Comparison of ENCODE assay signal across 8 mouse cellular contexts in the genomic region with DNA sequence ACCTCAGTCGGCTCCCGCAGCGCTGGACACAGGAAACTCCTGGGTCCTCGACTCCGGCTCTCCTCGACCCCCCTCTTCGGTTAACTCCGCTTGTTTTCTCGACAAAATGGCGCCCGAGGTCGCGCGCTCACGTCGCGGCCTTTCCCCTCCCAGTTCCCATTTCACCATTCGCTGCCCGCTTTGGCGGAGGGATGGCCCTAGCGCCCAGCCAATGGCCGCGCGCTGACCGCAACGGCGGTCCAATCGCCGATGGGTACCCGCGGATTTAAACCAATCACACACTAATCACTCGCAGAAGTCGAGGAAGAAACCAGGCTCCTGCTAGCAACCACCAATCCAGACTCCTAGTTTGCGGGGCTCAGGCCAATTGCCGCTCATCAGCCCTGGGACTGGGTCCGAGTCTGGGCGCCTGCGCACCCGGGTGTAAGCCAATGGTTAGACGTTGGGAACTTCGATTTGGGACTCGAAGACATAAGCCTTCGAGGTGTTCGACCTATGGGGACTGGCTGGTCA. TPM values are rescaled to one million over a fixed set of nuclear protein-coding genes. Genes with fewer than 3 reads are reported as not detected.
DNase-seq lines count a peak whose midpoint lies in the region; ATAC-seq lines count a peak whose summit lies in the region.

A gene (minus strand): TSS at position 134 of the 513 bp plus-strand sequence.

- DNase-seq in adipocyte (ENCODE audit: low spot score), result peak; percentile 98
- DNase-seq in embryo, embryonic 10 days (ENCODE audit: low spot score), result peak; percentile 96
- DNase-seq in gastrocnemius, postnatal 10 days, result peak; percentile 91
- peak; percentile 97 for DNase-seq in induced T-regulatory cell, adult 2 months (ENCODE audit: low read depth)
- peak; percentile 98 to 99 for DNase-seq in left cerebral cortex, adult 9 months (ENCODE audit: low spot score in 2 of 2)
- peak; percentile 95 for DNase-seq in right cerebral cortex, postnatal 14 days
- DNase-seq in urinary bladder, postnatal 36 days (ENCODE audit: low spot score in 2 of 2), result peak; percentile 95 to 97

- peak; percentile 87 for ATAC-seq in megakaryocyte progenitor cell, adult 5-6 weeks (replicated peaks; ENCODE audit: poor library complexity)

RNA-seq across cellular contexts. Expression of the gene that starts here (rescaled TPM):
- 10 to 100 TPM; 70.8 to 94.6 TPM for total RNA-seq in gastrocnemius, postnatal 10 days (2021)
- total RNA-seq in megakaryocyte progenitor cell, adult 5-6 weeks (2015), result 210 and 287 TPM in 2 replicates
- 104 and 139 TPM in 2 replicates for total RNA-seq in megakaryocyte progenitor cell, adult 5-6 weeks (2017)

Comparison
In these comparisons a context has a peak if more than half of its experiments do, and no peak if none do; other contexts are left out.
1. Peak in every context shown above with its lines: DNase-seq and ATAC-seq.